Mouse (Mus musculus): ENCODE measurements at regions not wholly inside any gene's neighbourhood (a gene's known extent, or its start where the extent isn't known, plus 50 kb on each side); places are given as distances from the start of the nearest gene placed in this dataset.
A peak's percentile ranks its signal among the peaks of the same experiment; 100 is the strongest.

DNA sequence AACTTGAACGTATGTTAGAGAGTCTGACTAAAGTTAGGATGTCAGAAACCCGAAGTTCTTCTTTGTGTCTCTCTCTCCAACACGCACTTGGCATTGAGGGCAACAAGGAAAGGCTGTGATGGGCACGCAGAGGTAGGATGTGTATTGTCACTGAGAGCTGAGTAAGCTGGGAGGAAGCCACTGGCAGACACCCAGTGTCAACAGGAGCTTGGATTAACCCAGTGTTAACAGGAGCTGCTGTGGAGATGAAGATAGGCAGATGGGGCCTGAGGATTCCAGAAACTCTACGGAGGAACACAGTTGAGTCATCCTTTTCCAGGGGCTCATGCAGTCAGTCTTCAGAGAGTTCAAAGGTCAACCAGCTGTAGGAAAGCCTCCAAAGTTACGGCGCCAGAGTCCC is 242.2 kb upstream of the Cd180 start:
- peak in 1 of 2 experiments; percentile 5 for DNase-seq
- intact Hi-C loops (cut with DNase I): no loop called here

DNA sequence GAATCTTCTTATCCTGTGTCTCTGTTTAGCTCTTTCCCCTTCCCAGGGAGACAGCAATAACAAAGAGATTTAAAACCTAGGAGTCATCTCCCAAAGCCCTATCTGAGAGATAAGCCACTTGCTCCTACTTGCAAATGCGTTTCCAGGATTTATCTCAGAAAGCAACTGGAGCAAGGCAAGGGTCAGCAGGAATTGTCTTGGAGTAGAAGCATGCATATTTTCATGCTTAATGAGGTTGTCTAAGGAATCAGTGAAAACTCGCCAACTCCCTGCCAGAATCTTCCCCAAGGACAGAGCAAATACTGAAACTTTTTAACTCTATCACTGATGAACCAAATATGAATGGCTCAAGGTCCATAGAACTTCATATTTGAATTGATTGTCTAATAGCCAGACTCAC is 234.6 kb upstream of the Cd180 start:
- intact Hi-C loops (cut with DNase I): no loop called here

GRCm38 (mm10) chr13:102463993-102464392 is 229.4 kb upstream of the Cd180 start:
- intact Hi-C loops (cut with DNase I): no loop called here

More for the DNA sequence above, 234.6 kb upstream of the Cd180 start:
- no peak for DNase-seq

DNA sequence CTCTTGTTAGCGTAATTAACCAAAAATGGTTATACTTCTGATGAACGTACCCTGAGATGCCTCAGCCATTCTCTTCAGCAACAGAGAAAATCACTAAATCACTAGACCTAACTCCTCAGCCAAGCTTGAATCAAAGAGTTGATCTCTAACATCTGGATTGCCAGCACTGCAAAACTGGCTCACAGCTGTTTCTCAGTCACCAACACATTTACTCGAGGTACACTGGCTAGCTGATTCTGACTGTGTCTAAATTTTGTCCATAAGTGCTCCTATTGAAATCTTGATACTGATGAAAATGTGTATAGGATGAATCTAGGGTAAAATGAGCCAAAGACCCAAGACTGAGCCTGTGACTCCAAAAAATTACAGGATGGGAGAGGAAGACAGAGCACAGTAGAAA is 211.5 kb upstream of the Cd180 start:
- DNase-seq: no peak
- intact Hi-C loops (cut with DNase I): no loop called here

More at GRCm38 (mm10) chr13:102463993-102464392, 229.4 kb upstream of the Cd180 start:
- DNase-seq: no peak

DNA sequence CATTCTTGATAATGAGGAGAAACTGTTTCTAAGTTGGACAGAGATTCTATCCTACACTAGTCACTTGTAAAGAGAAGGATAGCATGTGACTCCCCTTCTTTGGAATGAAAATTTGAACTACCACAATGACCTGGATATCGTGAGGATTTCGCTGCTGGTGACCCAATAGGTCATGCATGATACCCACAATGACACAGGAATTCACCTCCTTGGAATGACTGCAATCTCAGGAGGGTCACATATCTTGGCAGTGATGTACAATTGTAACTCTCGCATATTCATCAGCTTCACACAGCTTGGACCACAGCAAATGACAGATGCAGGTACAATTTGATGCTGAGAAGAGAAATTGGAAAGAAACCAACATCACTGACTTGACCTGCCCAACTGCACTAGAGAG is 210.9 kb upstream of the Cd180 start:
- DNase-seq: no peak
- intact Hi-C loops (cut with DNase I): no loop called here

DNA sequence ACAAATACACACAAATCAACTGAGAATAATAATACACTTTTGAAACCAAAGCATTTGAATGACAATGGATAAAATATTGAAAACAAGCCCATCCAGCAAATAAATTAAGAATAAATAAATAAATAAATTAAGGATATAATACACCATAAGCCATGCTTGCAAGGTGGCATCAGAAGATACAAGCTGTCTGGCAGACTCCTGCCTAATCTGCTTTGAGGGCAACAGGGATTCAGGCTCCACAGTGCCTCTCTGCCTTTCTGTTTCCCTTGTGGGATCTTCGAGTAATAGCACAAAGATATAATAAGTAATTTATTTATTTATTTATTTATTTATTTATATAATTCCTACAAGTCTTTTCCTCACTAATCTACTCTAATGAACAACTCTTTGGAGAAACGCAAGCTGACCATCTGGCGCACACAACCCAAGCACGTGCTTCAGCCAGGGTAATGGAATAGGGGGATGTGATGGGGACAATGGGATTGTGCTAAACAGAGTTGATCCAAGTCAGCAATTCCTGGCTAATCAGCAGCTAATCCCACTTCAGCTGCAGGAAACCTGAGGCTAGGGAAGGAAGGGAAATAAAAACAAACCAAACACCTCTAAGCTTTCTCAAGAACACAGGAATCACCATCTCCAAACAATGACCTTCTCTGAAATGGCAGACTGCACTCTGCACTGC is 205.8 kb upstream of the Cd180 start:
- DNase-seq: no peak
- intact Hi-C loops (cut with DNase I): no loop called here

DNA sequence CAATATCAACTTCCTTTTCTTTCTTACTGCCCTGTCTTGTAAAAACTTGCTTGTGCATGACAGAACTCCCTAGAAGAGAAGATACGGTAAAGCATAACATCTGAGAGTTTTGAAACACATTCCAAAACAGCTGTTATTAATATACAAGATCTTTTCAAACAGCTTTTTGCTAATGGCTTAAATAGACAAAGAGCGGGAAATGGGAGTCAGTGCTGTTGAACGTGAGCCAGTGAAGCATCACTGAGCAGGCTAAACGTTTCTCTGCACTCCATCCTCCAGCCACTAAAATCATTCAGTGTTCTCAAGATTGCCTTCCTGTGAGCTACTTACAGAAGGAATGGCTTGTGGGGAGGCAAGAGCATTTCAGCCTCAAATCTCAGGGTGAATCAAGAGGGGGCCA is 202.0 kb upstream of the Cd180 start:
- intact Hi-C loops (cut with DNase I): no loop called here
- DNase-seq: peak in 1 of 2 experiments; percentile 18

GRCm38 (mm10) chr13:102504157-102504947 is 189.0 kb upstream of the Cd180 start:
- DNase-seq: no peak
- intact Hi-C loops (cut with DNase I): no loop called here

- peak in 1 of 2 experiments; percentile 2 for DNase-seq
- intact Hi-C loops (cut with DNase I): no loop called here
Measured at GRCm38 (mm10) chr13:102507226-102507625, 186.1 kb upstream of the Cd180 start.

DNA sequence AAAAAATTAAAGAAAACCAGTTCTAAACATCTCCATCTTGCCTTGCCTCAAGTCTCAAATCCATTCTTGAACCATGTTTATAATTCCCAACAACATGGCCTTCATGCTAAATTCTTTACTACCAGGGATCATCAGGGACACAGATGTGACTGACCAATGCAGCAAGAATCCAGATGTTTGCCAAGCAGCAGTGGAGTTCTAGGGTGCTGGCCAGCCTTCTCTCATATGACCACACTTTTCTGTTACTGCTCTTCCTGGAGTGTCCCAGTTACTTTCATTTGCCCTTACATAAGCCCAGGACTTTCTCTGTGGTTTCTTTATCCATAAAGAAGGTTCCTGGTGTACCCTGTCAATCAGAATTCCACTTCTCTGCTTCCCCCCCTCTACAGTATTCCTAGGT is 185.4 kb upstream of the Cd180 start:
- intact Hi-C loops (cut with DNase I): no loop called here
- DNase-seq: no peak

DNA sequence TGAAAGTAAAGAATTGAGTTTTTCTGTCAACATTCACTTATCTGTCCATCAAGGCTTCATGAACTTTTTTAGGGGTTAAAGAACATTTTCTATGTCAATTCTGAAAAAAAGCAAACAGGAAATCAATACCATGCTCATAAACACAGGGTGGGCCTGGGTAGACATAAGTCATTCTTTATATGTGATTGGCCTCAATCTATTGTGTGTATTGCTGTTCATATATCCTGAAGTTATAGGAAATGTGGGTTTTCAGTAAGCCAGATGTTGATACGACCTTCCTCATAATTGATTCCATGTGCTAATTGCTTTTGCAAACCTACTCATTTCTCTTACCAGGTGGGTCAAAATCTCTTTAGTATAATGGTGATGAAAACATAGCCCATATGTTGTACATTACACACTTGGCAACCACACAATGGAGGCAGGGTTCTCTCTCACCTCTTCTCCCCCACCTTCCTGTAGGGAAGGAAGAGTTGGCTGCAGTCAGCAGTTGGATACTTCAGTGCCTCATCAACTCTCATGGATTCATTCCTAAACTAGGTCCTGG is 182.6 kb upstream of the Cd180 start:
- intact Hi-C loops (cut with DNase I): no loop called here
- no peak for DNase-seq

DNA sequence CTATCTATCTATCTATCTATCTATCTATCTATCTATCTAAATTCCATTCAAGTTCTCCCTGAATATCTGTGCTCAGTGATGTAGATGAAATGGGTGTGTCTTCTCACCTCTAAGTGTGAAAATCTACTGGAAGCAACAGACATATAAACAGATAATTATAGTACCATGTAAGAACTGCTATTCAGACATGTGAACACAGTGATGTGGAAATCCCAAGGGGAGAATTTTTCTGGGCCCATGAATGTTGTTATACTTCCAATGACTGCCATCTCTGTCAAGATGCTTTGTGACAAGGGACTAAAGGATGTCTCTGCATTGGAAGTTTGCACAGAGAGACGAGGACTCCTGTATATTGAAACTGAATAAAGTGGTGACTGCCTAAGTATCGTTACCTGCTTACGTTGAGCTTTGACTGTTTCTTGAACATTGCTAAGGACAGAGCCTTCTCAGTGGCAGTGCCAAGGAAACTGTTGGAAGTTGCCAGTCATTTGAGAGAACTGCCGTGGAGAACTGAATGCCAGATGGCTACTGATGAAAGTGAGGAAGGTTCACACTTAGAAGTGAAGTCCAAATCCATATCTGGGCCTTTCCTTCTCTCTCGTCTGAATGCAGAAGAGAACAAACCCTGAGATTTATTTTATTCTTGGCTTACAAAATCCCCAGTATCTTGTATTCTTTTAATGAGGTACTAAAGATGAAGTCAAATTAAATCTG is 175.0 kb upstream of the Cd180 start:
- intact Hi-C loops (cut with DNase I): no loop called here
- no peak for DNase-seq

- no peak for DNase-seq
- intact Hi-C loops (cut with DNase I): loop anchor here (10.0 kb wide), 1 partner anchor 123 kb away; no protein-coding TSS in a partner anchor
Measured at GRCm38 (mm10) chr13:102521427-102521826, 171.9 kb upstream of the Cd180 start.

- no peak for DNase-seq
- intact Hi-C loops (cut with DNase I): loop anchor here (10.0 kb wide), 1 partner anchor 123 kb away; no protein-coding TSS in a partner anchor
Measured at GRCm38 (mm10) chr13:102522080-102522479, 171.3 kb upstream of the Cd180 start.

DNA sequence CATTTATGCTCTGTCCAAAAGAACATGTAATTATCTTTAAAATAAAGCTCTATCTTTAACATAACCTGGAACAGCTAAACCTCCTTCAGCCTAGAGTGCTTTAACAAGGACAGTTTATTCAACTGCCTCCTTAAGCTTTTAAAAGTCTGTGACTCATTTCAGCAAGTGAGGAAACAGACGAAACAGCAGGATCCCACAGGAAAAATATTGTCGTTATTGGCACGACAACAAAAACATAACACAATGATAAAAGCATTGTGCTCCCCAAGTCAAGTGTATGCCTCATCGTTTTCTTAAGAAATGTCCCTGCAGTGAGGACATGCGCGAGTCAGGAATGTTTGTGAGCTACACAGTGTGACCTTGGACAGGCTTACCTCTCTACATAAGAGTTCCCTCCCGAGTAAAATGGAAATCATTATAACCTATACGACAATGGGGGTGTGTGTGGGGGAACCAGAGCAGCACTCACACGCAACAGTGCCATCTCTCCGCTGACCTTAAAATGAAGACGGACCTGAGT is 166.7 kb upstream of the Cd180 start:
- intact Hi-C loops (cut with DNase I): loop anchor here (10.0 kb wide), 1 partner anchor 118 kb away; no protein-coding TSS in a partner anchor

DNA sequence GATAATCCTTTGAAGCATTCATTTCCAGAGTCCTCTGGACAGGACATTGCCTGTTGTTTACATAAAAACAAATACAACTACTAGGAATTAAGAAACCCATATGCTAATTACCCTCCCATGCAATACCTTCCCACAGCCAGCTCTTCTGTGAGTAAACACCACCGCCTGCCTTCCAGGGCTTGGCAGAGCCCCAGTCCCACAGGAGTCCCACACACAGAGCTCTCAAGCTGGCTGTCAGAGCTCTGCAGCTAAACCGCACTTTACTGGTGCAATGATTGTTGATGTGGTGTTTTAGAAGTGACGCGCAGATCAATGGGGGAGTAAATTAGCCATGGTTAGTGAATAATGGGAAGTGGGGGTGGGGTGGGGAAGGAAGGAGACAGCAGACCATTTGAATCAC is 159.6 kb upstream of the Cd180 start:
- DNase-seq: peak; percentile 29 to 34
- intact Hi-C loops (cut with DNase I): no loop called here

More for the DNA sequence above, 166.7 kb upstream of the Cd180 start:
- DNase-seq: no peak

GRCm38 (mm10) chr13:102537424-102538242 is 155.7 kb upstream of the Cd180 start:
- intact Hi-C loops (cut with DNase I): no loop called here
- DNase-seq: peak in 1 of 2 experiments; percentile 11

GRCm38 (mm10) chr13:102540436-102540835 is 152.9 kb upstream of the Cd180 start:
- intact Hi-C loops (cut with DNase I): no loop called here
- DNase-seq: no peak

- intact Hi-C loops (cut with DNase I): no loop called here
- DNase-seq: no peak
Measured at GRCm38 (mm10) chr13:102544359-102545165, 148.8 kb upstream of the Cd180 start.

Measured in heart, postnatal 14 days (tissue).